Mouse (Mus musculus) heart, adult 2 months (tissue): ENCODE data around the gene Itsn2. TPM values are rescaled to one million over a fixed set of nuclear protein-coding genes. Genes with fewer than 3 reads are reported as not detected.

Source experiments
- DNase-seq, 2 experiments: peaks; one replicate each; pipeline ENCODE4 v3.0.0; 2021
- H3K27ac ChIP-seq: fragments of 200-600 bp; 2 replicates; pipeline ENCODE4 v1.8.1; 2022
- H3K27me3 ChIP-seq: fragments of 200-500 bp; 2 replicates; pipeline ENCODE4 v1.6.1; 2012; ENCODE audit warnings: mild to moderate bottlenecking, low read length, inconsistent platforms, mixed read lengths; ENCODE audit not compliant: control insufficient read depth, insufficient read depth
- H3K36me3 ChIP-seq: fragments of 200-500 bp; 2 replicates; pipeline ENCODE4 v1.6.1; 2012; ENCODE audit warnings: low read length, inconsistent platforms; ENCODE audit not compliant: control insufficient read depth, insufficient read depth
- H3K4me1 ChIP-seq: fragments of 200-500 bp; 2 replicates; pipeline ENCODE4 v1.6.1; 2011; ENCODE audit warnings: low read length; ENCODE audit not compliant: control insufficient read depth, insufficient read depth
- H3K4me3 ChIP-seq: fragments of 200-600 bp; 2 replicates; pipeline ENCODE4 v1.8.1; 2022
- H3K79me2 ChIP-seq: fragments of 200-500 bp; replicated peaks from 2 replicates; pipeline ENCODE4 v1.6.1; 2012; ENCODE audit warnings: mild to moderate bottlenecking, inconsistent platforms, low read length, moderate library complexity, mixed read lengths; ENCODE audit not compliant: control insufficient read depth, insufficient read depth
- H3K9ac ChIP-seq: fragments of 200-500 bp; 2 replicates; pipeline ENCODE4 v1.6.1; 2012; ENCODE audit warnings: low read depth, mild to moderate bottlenecking, control low read depth, inconsistent platforms, low read length, mixed read lengths
- CTCF ChIP-seq: fragments of 200-600 bp; IDR thresholded peaks from 2 replicates; pipeline ENCODE4 v1.8.1; 2022; ENCODE audit warnings: antibody characterized with exemption, mild to moderate bottlenecking, moderate library complexity
- EP300 ChIP-seq: fragments of 200-500 bp; IDR thresholded peaks from 2 replicates; pipeline ENCODE4 v1.6.1; 2011; ENCODE audit warnings: low read depth, low read length, control low read depth; ENCODE audit not compliant: insufficient read depth
- POLR2A ChIP-seq: fragments of 200-500 bp; IDR thresholded peaks from 2 replicates; pipeline ENCODE4 v1.6.1; 2011; ENCODE audit warnings: mild to moderate bottlenecking, low read depth, low read length, control low read depth; ENCODE audit not compliant: insufficient read depth
- WGBS: fragments of 180-500 bp; shearing (Covaris S2); methylation state at CpG from one replicate; pipeline ENCODE4 v1.1.7; 2018; 5-methylcytosine and 5-hydroxymethylcytosine counted together
- intact Hi-C: fragments of 180-260 bp; cut with DNase I; formaldehyde crosslinking; loops from one replicate; pipeline ENCODE4 v1.15.1; 2025
- polyA plus RNA-seq: library from polyadenylated mRNA; depleted of rRNA; stranded (reverse); fragments of >200 nt; gene quantifications from 2 replicates; pipeline ENCODE4 v1.2.3, GENCODE M21; 2012
- total RNA-seq, 2 experiments: library from RNA; stranded (reverse); gene quantifications; 2 replicates each; pipeline ENCODE4 v1.2.3; 2021

Itsn2 gene
- total and polyA plus RNA-seq, 3 experiments = 20.5 to 41.9 (median 40.8) TPM

GRCm38 (mm10) chr12:4706175-4706574 lies 113.7 kb downstream of the Itsn2 start:
- TF ChIP-seq CTCF (no peak), EP300 (no peak), POLR2A (no peak)
- H3K79me2 ChIP-seq = no peaks in the 10 kb centered on the region
- no peaks in the 10 kb centered on the region for H3K27me3 ChIP-seq
- DNase-seq = no peak
- H3K9ac ChIP-seq = no peak overlapping the region
- no peaks in the 10 kb centered on the region for H3K36me3 ChIP-seq
- WGBS = 91% methylated on average over 5 of the region's 5 CpGs
- no peak overlapping the region for H3K4me3 ChIP-seq
- intact Hi-C loops = no loop called here
- H3K27ac ChIP-seq = no peak overlapping the region
- no peaks in the 10 kb centered on the region for H3K4me1 ChIP-seq

GRCm38 (mm10) chr12:4706901-4707300 lies 114.5 kb downstream of the Itsn2 start:
- Histone ChIP-seq H3K4me3 (no peak overlapping the region), H3K9ac (no peak overlapping the region), H3K27me3 (no peaks in the 10 kb centered on the region), H3K79me2 (no peaks in the 10 kb centered on the region), H3K36me3 (no peaks in the 10 kb centered on the region), H3K27ac (no peak overlapping the region), H3K4me1 (no peaks in the 10 kb centered on the region)
- no peak for TF ChIP-seq POLR2A
- TF ChIP-seq EP300 = no peak
- TF ChIP-seq CTCF = no peak
- DNase-seq = no peak
- intact Hi-C loops = no loop called here
- 87% methylated on average over 10 of the region's 10 CpGs for WGBS

- TF ChIP-seq EP300 (no peak), POLR2A (no peak), CTCF (no peak)
- Histone ChIP-seq H3K4me1 (no peaks in the 10 kb centered on the region), H3K36me3 (no peaks in the 10 kb centered on the region), H3K4me3 (no peak overlapping the region), H3K79me2 (no peaks in the 10 kb centered on the region), H3K27me3 (no peaks in the 10 kb centered on the region), H3K27ac (no peak overlapping the region), H3K9ac (no peak overlapping the region)
- DNase-seq = no peak
- intact Hi-C loops = no loop called here
- WGBS = 87% methylated on average over 14 of the region's 14 CpGs
These were observed 115.1 kb downstream of the Itsn2 start for GRCm38 (mm10) chr12:4707488-4708017.

GRCm38 (mm10) chr12:4708296-4708695 lies 115.9 kb downstream of the Itsn2 start:
- Histone ChIP-seq H3K79me2 (no peaks in the 10 kb centered on the region), H3K27ac (no peak overlapping the region), H3K27me3 (no peaks in the 10 kb centered on the region), H3K4me3 (no peak overlapping the region), H3K4me1 (no peaks in the 10 kb centered on the region), H3K9ac (no peak overlapping the region), H3K36me3 (no peaks in the 10 kb centered on the region)
- DNase-seq = no peak
- WGBS = 74% methylated on average over 4 of the region's 4 CpGs
- TF ChIP-seq EP300 = no peak
- TF ChIP-seq CTCF = no peak
- TF ChIP-seq POLR2A = no peak
- intact Hi-C loops = no loop called here

- Histone ChIP-seq H3K36me3 (no peaks in the 10 kb centered on the region), H3K4me3 (no peak overlapping the region), H3K27ac (no peak overlapping the region), H3K27me3 (no peaks in the 10 kb centered on the region), H3K4me1 (no peaks in the 10 kb centered on the region), H3K9ac (no peak overlapping the region), H3K79me2 (no peaks in the 10 kb centered on the region)
- 77% methylated on average over 8 of the region's 8 CpGs for WGBS
- DNase-seq = no peak
- intact Hi-C loops = no loop called here
- TF ChIP-seq CTCF = no peak
- no peak for TF ChIP-seq POLR2A
- TF ChIP-seq EP300 = no peak
These were observed 116.6 kb downstream of the Itsn2 start for GRCm38 (mm10) chr12:4708881-4709604.

GRCm38 (mm10) chr12:4709926-4710325 lies 117.5 kb downstream of the Itsn2 start:
- no peak for DNase-seq
- intact Hi-C loops = no loop called here
- 93% methylated on average over 7 of the region's 7 CpGs for WGBS
- no peaks in the 10 kb centered on the region for H3K27me3 ChIP-seq
- H3K4me3 ChIP-seq = no peak overlapping the region
- H3K36me3 ChIP-seq = no peaks in the 10 kb centered on the region
- H3K27ac ChIP-seq = no peak overlapping the region
- no peak overlapping the region for H3K9ac ChIP-seq
- H3K4me1 ChIP-seq = no peaks in the 10 kb centered on the region; the same call in 1 of the 2 replicates
- no peak for TF ChIP-seq POLR2A
- TF ChIP-seq EP300 = no peak
- TF ChIP-seq CTCF = no peak
- H3K79me2 ChIP-seq = no peaks in the 10 kb centered on the region
